Mouse (Mus musculus): ENCODE results near the gene Hdac7. TPM values are rescaled to one million over a fixed set of nuclear protein-coding genes. Genes with fewer than 3 reads are reported as not detected.

Hdac7 gene
- polyA plus RNA-seq, 1 experiment: 37.8 TPM

GRCm38 (mm10) chr15:97841383-97841782, 2.9 kb downstream of the Hdac7 start:
- TF ChIP-seq CTCF (IDR thresholded peaks at IDR 0.05; ENCODE audit: control insufficient read depth, insufficient read depth, low read length): no peak
- TF ChIP-seq POLR2A (IDR thresholded peaks at IDR 0.05; ENCODE audit: borderline replicate concordance, control insufficient read depth, low read depth, low read length): no peak
- peaks cover 6% of the 10 kb centered on the region for H3K4me1 ChIP-seq (ENCODE audit: control insufficient read depth, insufficient read depth, low read length)
- no peak overlapping the region for H3K27ac ChIP-seq (ENCODE audit: control insufficient read depth, insufficient read depth, low read depth, low read length, poor library complexity)
- H3K4me3 ChIP-seq (replicated peaks; ENCODE audit: control insufficient read depth, low read depth, low read length): no peak overlapping the region
- 61% methylated on average over 6 of the region's 6 CpGs for WGBS

- H3K4me1 ChIP-seq (ENCODE audit: control insufficient read depth, insufficient read depth, low read length): peaks cover 7% of the 10 kb centered on the region
- WGBS: 70% methylated on average over 1 of the region's 1 CpGs
- H3K4me3 ChIP-seq (replicated peaks; ENCODE audit: control insufficient read depth, low read depth, low read length): no peak overlapping the region
- TF ChIP-seq POLR2A (IDR thresholded peaks at IDR 0.05; ENCODE audit: borderline replicate concordance, control insufficient read depth, low read depth, low read length) (no peak), CTCF (IDR thresholded peaks at IDR 0.05; ENCODE audit: control insufficient read depth, insufficient read depth, low read length) (peak; percentile 16; the same call in 1 of the 2 replicates)
- H3K27ac ChIP-seq (ENCODE audit: control insufficient read depth, insufficient read depth, low read depth, low read length, poor library complexity): no peak overlapping the region
Observed at GRCm38 (mm10) chr15:97840781-97841180, 3.5 kb downstream of the Hdac7 start.

GRCm38 (mm10) chr15:97839991-97840455, 4.3 kb downstream of the Hdac7 start:
- TF ChIP-seq POLR2A (IDR thresholded peaks at IDR 0.05; ENCODE audit: borderline replicate concordance, control insufficient read depth, low read depth, low read length) (no peak), CTCF (IDR thresholded peaks at IDR 0.05; ENCODE audit: control insufficient read depth, insufficient read depth, low read length) (no peak)
- 39% methylated on average over 3 of the region's 3 CpGs for WGBS
- Histone ChIP-seq H3K4me3 (replicated peaks; ENCODE audit: control insufficient read depth, low read depth, low read length) (no peak overlapping the region), H3K27ac (ENCODE audit: control insufficient read depth, insufficient read depth, low read depth, low read length, poor library complexity) (no peak overlapping the region), H3K4me1 (ENCODE audit: control insufficient read depth, insufficient read depth, low read length) (peaks cover 7% of the 10 kb centered on the region)

- TF ChIP-seq POLR2A (IDR thresholded peaks at IDR 0.05; ENCODE audit: borderline replicate concordance, control insufficient read depth, low read depth, low read length): no peak
- no peak for TF ChIP-seq CTCF (IDR thresholded peaks at IDR 0.05; ENCODE audit: control insufficient read depth, insufficient read depth, low read length)
- Histone ChIP-seq H3K4me3 (replicated peaks; ENCODE audit: control insufficient read depth, low read depth, low read length) (no peak overlapping the region), H3K4me1 (ENCODE audit: control insufficient read depth, insufficient read depth, low read length) (peaks cover 7% of the 10 kb centered on the region; the same call in 1 of the 2 replicates), H3K27ac (ENCODE audit: control insufficient read depth, insufficient read depth, low read depth, low read length, poor library complexity) (no peak overlapping the region)
- WGBS: 77% methylated on average over 4 of the region's 4 CpGs
Observed at GRCm38 (mm10) chr15:97839473-97839872, 4.8 kb downstream of the Hdac7 start.

GRCm38 (mm10) chr15:97839012-97839411, 5.3 kb downstream of the Hdac7 start:
- Histone ChIP-seq H3K4me1 (ENCODE audit: control insufficient read depth, insufficient read depth, low read length) (peaks cover 7% of the 10 kb centered on the region; the same call in 1 of the 2 replicates), H3K27ac (ENCODE audit: control insufficient read depth, insufficient read depth, low read depth, low read length, poor library complexity) (no peak overlapping the region), H3K4me3 (replicated peaks; ENCODE audit: control insufficient read depth, low read depth, low read length) (no peak overlapping the region)
- WGBS: 70% methylated on average over 2 of the region's 2 CpGs
- TF ChIP-seq POLR2A (IDR thresholded peaks at IDR 0.05; ENCODE audit: borderline replicate concordance, control insufficient read depth, low read depth, low read length) (no peak), CTCF (IDR thresholded peaks at IDR 0.05; ENCODE audit: control insufficient read depth, insufficient read depth, low read length) (no peak)

GRCm38 (mm10) chr15:97838395-97838794, 5.9 kb downstream of the Hdac7 start:
- Histone ChIP-seq H3K27ac (ENCODE audit: control insufficient read depth, insufficient read depth, low read depth, low read length, poor library complexity) (no peak overlapping the region), H3K4me1 (ENCODE audit: control insufficient read depth, insufficient read depth, low read length) (peaks cover 7% of the 10 kb centered on the region; the same call in 1 of the 2 replicates), H3K4me3 (replicated peaks; ENCODE audit: control insufficient read depth, low read depth, low read length) (no peak overlapping the region)
- WGBS: 62% methylated on average over 4 of the region's 4 CpGs
- TF ChIP-seq POLR2A (IDR thresholded peaks at IDR 0.05; ENCODE audit: borderline replicate concordance, control insufficient read depth, low read depth, low read length): no peak
- no peak for TF ChIP-seq CTCF (IDR thresholded peaks at IDR 0.05; ENCODE audit: control insufficient read depth, insufficient read depth, low read length)

- H3K4me3 ChIP-seq (replicated peaks; ENCODE audit: control insufficient read depth, low read depth, low read length): no peak overlapping the region
- no peak overlapping the region for H3K27ac ChIP-seq (ENCODE audit: control insufficient read depth, insufficient read depth, low read depth, low read length, poor library complexity)
- 17% methylated on average over 8 of the region's 8 CpGs for WGBS
- H3K4me1 ChIP-seq (ENCODE audit: control insufficient read depth, insufficient read depth, low read length): peaks cover 10% of the 10 kb centered on the region
- TF ChIP-seq POLR2A (IDR thresholded peaks at IDR 0.05; ENCODE audit: borderline replicate concordance, control insufficient read depth, low read depth, low read length) (no peak), CTCF (IDR thresholded peaks at IDR 0.05; ENCODE audit: control insufficient read depth, insufficient read depth, low read length) (no peak)
Observed at GRCm38 (mm10) chr15:97837491-97838061, 6.7 kb downstream of the Hdac7 start.

GRCm38 (mm10) chr15:97836894-97837247, 7.4 kb downstream of the Hdac7 start:
- H3K4me1 ChIP-seq (ENCODE audit: control insufficient read depth, insufficient read depth, low read length): peaks cover 11% of the 10 kb centered on the region
- H3K4me3 ChIP-seq (replicated peaks; ENCODE audit: control insufficient read depth, low read depth, low read length): no peak overlapping the region
- no peak overlapping the region for H3K27ac ChIP-seq (ENCODE audit: control insufficient read depth, insufficient read depth, low read depth, low read length, poor library complexity)
- WGBS: 34% methylated on average over 8 of the region's 8 CpGs
- TF ChIP-seq POLR2A (IDR thresholded peaks at IDR 0.05; ENCODE audit: borderline replicate concordance, control insufficient read depth, low read depth, low read length) (no peak), CTCF (IDR thresholded peaks at IDR 0.05; ENCODE audit: control insufficient read depth, insufficient read depth, low read length) (no peak)
